Mouse (Mus musculus): ENCODE measurements around the gene Slc26a11. TPM values are rescaled to one million over a fixed set of nuclear protein-coding genes. Genes with fewer than 3 reads are reported as not detected.

The Slc26a11 gene
- total and polyA plus RNA-seq, 3 experiments = 1.4 to 3.3 (median 2.6) TPM

- dilution Hi-C loops (cut with MboI; ENCODE audit: extremely low pct_ligation_motif_present, extremely low pct_unique_long_range_greater_than_20kb, low sequenced_read_pairs) (no loop called here), in situ Hi-C loops (cut with MboI; ENCODE audit: low pct_ligation_motif_present, low pct_unique_long_range_greater_than_20kb, low sequenced_read_pairs) (no loop called here)
- H3K4me1 ChIP-seq (ENCODE audit: control insufficient read depth in 1 of 2, insufficient read depth in 2 of 2) = no peaks in the 10 kb centered on the region
- H3K9ac ChIP-seq (ENCODE audit: insufficient read depth, low read depth) = no peak overlapping the region
- DNase-seq (ENCODE audit: extremely low read depth) = no peak
- peaks cover 35% of the 10 kb centered on the region for H3K27me3 ChIP-seq (replicated peaks)
- H3K4me3 ChIP-seq (replicated peaks in 1 of 3; ENCODE audit: low read depth in 2 of 3, low read length in 2 of 3, poor library complexity in 1 of 3) = no peak overlapping the region
- H3K27ac ChIP-seq (ENCODE audit: insufficient read depth, low read depth) = no peak overlapping the region
- H3K4me2 ChIP-seq (ENCODE audit: insufficient read depth, low read depth, poor library complexity, severe bottlenecking) = no peak overlapping the region
- no peaks in the 10 kb centered on the region for H3K79me2 ChIP-seq (replicated peaks; ENCODE audit: control insufficient read depth, extremely low read depth, insufficient read depth, poor library complexity, severe bottlenecking)
- peaks cover under 1 to 7% of the 10 kb centered on the region in 2 experiments for H3K36me3 ChIP-seq (replicated peaks in 1 of 2; ENCODE audit: control insufficient read depth in 1 of 2, insufficient read depth in 1 of 2, low read length in 1 of 2)
- TF ChIP-seq ELF1 (IDR thresholded peaks at IDR 0.05; ENCODE audit: low read depth, low read length) (no peak), KAT2A (IDR thresholded peaks at IDR 0.05; ENCODE audit: insufficient replicate concordance, low read length) (no peak), JUN (IDR thresholded peaks at IDR 0.05; ENCODE audit: insufficient read depth, low read depth, low read length) (no peak), MXI1 (IDR thresholded peaks at IDR 0.05; ENCODE audit: low read depth, low read length) (0 out of 2 replicates have a peak, but pooled peaks have one; percentile 10), CHD1 (IDR thresholded peaks at IDR 0.05; ENCODE audit: low read depth, low read length) (no peak), GABPA (IDR thresholded peaks at IDR 0.05; ENCODE audit: insufficient replicate concordance, low read depth, low read length) (no peak)
- H3K9me3 ChIP-seq (replicated peaks; ENCODE audit: low read length) = no peaks in the 10 kb centered on the region
Measured at GRCm38 (mm10) chr11:119339179-119339578, 16.2 kb upstream of the Slc26a11 start.

GRCm38 (mm10) chr11:119339637-119340036 lies 15.7 kb upstream of the Slc26a11 start:
- Histone ChIP-seq H3K27ac (ENCODE audit: insufficient read depth, low read depth) (no peak overlapping the region), H3K4me1 (ENCODE audit: control insufficient read depth in 1 of 2, insufficient read depth in 2 of 2) (no peaks in the 10 kb centered on the region), H3K4me3 (replicated peaks in 1 of 3; ENCODE audit: low read depth in 2 of 3, low read length in 2 of 3, poor library complexity in 1 of 3) (no peak overlapping the region), H3K4me2 (ENCODE audit: insufficient read depth, low read depth, poor library complexity, severe bottlenecking) (no peak overlapping the region), H3K79me2 (replicated peaks; ENCODE audit: control insufficient read depth, extremely low read depth, insufficient read depth, poor library complexity, severe bottlenecking) (no peaks in the 10 kb centered on the region), H3K9ac (ENCODE audit: insufficient read depth, low read depth) (no peak overlapping the region), H3K27me3 (replicated peaks) (peaks cover 31% of the 10 kb centered on the region), H3K36me3 (replicated peaks in 1 of 2; ENCODE audit: control insufficient read depth in 1 of 2, insufficient read depth in 1 of 2, low read length in 1 of 2) (peaks cover 4 to 12% of the 10 kb centered on the region in 2 experiments), H3K9me3 (replicated peaks; ENCODE audit: low read length) (no peaks in the 10 kb centered on the region)
- DNase-seq (ENCODE audit: extremely low read depth) = peak; percentile 83
- in situ Hi-C loops (cut with MboI; ENCODE audit: low pct_ligation_motif_present, low pct_unique_long_range_greater_than_20kb, low sequenced_read_pairs) (loop anchor here (5.0 to 10.0 kb wide), 2 partner anchors 75 to 103 kb away; no protein-coding TSS in a partner anchor), dilution Hi-C loops (cut with MboI; ENCODE audit: extremely low pct_ligation_motif_present, extremely low pct_unique_long_range_greater_than_20kb, low sequenced_read_pairs) (no loop called here)
- TF ChIP-seq CTCF (conservative IDR thresholded peaks at IDR 0.05 in 1 of 2, IDR thresholded peaks at IDR 0.05 in 1 of 2; ENCODE audit: low read depth in 2 of 2, low read length in 2 of 2) (peak; percentile 95 to 98), ZMIZ1 (IDR thresholded peaks at IDR 0.05; ENCODE audit: low read depth, low read length) (no peak), SIN3A (IDR thresholded peaks at IDR 0.05; ENCODE audit: low read length) (0 out of 2 replicates have a peak, but pooled peaks have one; percentile 28), PAX5 (IDR thresholded peaks at IDR 0.05; ENCODE audit: low read length) (no peak), ZC3H11A (IDR thresholded peaks at IDR 0.05; ENCODE audit: low read depth, low read length) (peak; percentile 84), JUND (conservative IDR thresholded peaks at IDR 0.05; ENCODE audit: low read depth, low read length) (peak; percentile 74), MAZ (IDR thresholded peaks at IDR 0.05; ENCODE audit: low read depth, low read length) (peak; percentile 56; the same call in 1 of the 2 replicates), MYC (IDR thresholded peaks at IDR 0.05; ENCODE audit: low read depth, low read length) (peak; percentile 81; the same call in 1 of the 2 replicates), SMC3 (IDR thresholded peaks at IDR 0.05; ENCODE audit: low read depth, low read length) (peak; percentile 94)

Measured in CH12.LX (cell line).